Mouse (Mus musculus) neural tube, embryonic 13.5 days (tissue): ENCODE measurements around the gene Gm21981. TPM values are rescaled to one million over a fixed set of nuclear protein-coding genes. Genes with fewer than 3 reads are reported as not detected.

Experiments used
- ATAC-seq: fragments of 200-750 bp; cut with Nextera tagmentation; 2 replicates; pipeline ENCODE4 v1.8.0; 2017; ENCODE audit warnings: low read depth, mild to moderate bottlenecking, moderate TSS enrichment, moderate library complexity
- H3K27ac ChIP-seq: fragments of 300-500 bp; sonication (generic); replicated peaks from 2 replicates; pipeline ENCODE4 v1.5.1; 2015; ENCODE audit warnings: moderate library complexity, mild to moderate bottlenecking, inconsistent platforms
- H3K27me3 ChIP-seq: fragments of 300-500 bp; sonication (generic); 2 replicates; pipeline ENCODE4 v1.6.1; 2015; ENCODE audit warnings: mild to moderate bottlenecking, inconsistent platforms
- H3K36me3 ChIP-seq: fragments of 300-500 bp; sonication (generic); 2 replicates; pipeline ENCODE4 v1.6.1; 2015; ENCODE audit warnings: mild to moderate bottlenecking, inconsistent platforms
- H3K4me1 ChIP-seq: fragments of 300-500 bp; sonication (generic); replicated peaks from 2 replicates; pipeline ENCODE4 v1.6.1; 2015; ENCODE audit warnings: inconsistent platforms
- H3K4me2 ChIP-seq: fragments of 300-500 bp; sonication (generic); 2 replicates; pipeline ENCODE4 v1.6.1; 2015; ENCODE audit warnings: inconsistent platforms, mild to moderate bottlenecking, moderate library complexity
- H3K4me3 ChIP-seq: fragments of 300-500 bp; sonication (generic); 2 replicates; pipeline ENCODE4 v1.5.1; 2015; ENCODE audit warnings: mild to moderate bottlenecking, inconsistent platforms
- H3K9ac ChIP-seq: fragments of 300-500 bp; sonication (generic); 2 replicates; pipeline ENCODE4 v1.6.1; 2015; ENCODE audit warnings: moderate library complexity, mild to moderate bottlenecking, inconsistent platforms
- H3K9me3 ChIP-seq: fragments of 300-500 bp; sonication (generic); 2 replicates; pipeline ENCODE4 v1.6.1; 2016; ENCODE audit warnings: inconsistent platforms
- WGBS: fragments of 180-500 bp; shearing (Covaris S2); methylation state at CpG from one replicate; pipeline ENCODE4 v1.1.7; 2015; 5-methylcytosine and 5-hydroxymethylcytosine counted together
- polyA plus RNA-seq: library from polyadenylated mRNA; unstranded; fragments of >200 nt; fragmentation: Nextera tagmentation; extraction: Ambion mirVana; gene quantifications from 2 replicates; pipeline ENCODE4 v1.2.1, GENCODE M21; 2015

Gene Gm21981
- 0.38 and 0.83 TPM in 2 replicates for polyA plus RNA-seq

DNA sequence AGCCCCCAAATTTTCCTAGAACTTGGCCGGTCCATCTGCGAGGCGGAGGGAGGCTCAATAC, at the start of gene Gm21981:
TSS of gene Gm21981 (minus strand) at position 14 of the 61 bp plus-strand sequence.
- 0% methylated on average over 3 of the region's 3 CpGs for WGBS

GRCm38 (mm10) chr17:47742991-47743734, 48.9 kb upstream of the Gm21981 start:
- H3K36me3 ChIP-seq: no peaks in the 10 kb centered on the region
- H3K9ac ChIP-seq: no peak overlapping the region
- no peak overlapping the region for H3K4me2 ChIP-seq
- H3K27ac ChIP-seq: no peak overlapping the region
- peaks cover 17% of the 10 kb centered on the region for H3K4me1 ChIP-seq
- ATAC-seq: no peak
- WGBS: 39% methylated on average over 16 of the region's 16 CpGs
- H3K9me3 ChIP-seq: no peaks in the 10 kb centered on the region
- no peak overlapping the region for H3K4me3 ChIP-seq
- peaks cover 32% of the 10 kb centered on the region for H3K27me3 ChIP-seq

More for the DNA sequence above, at the start of gene Gm21981:
- Histone ChIP-seq H3K36me3 (peaks cover 9% of the 10 kb centered on the region; the same call in 1 of the 2 replicates), H3K4me2 (peak within 1 kb of the TSS; percentile 79), H3K9ac (peak within 1 kb of the TSS; percentile 87), H3K27me3 (no peaks in the 10 kb centered on the region; the same call in 1 of the 2 replicates), H3K4me1 (peaks cover 25% of the 10 kb centered on the region), H3K4me3 (peak within 1 kb of the TSS; percentile 71), H3K27ac (peak within 1 kb of the TSS; percentile 78), H3K9me3 (no peaks in the 10 kb centered on the region)
- no peak for ATAC-seq

DNA sequence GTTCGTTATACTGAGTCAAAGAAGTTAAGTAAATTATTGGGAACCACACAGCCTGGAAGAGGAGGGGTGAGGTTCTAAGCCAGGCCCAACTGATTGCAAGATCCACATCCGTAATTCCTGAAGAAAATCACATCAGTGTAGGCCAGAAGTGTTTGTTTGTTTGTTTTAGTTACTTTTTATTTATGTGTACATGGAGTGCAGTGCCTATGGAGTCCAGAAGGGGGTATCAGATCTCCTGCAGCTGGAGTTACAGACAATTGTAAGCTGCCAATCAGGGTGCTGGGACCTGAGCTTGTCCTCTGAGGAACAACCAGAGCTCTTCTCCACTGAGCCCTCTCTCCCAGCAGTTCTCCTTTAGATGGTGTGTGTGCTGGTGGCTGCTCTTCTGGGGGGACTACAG, 45.9 kb upstream of the Gm21981 start:
- Histone ChIP-seq H3K27me3 (peaks cover 44% of the 10 kb centered on the region), H3K4me1 (peaks cover 30% of the 10 kb centered on the region), H3K36me3 (no peaks in the 10 kb centered on the region), H3K4me2 (no peak overlapping the region), H3K9ac (no peak overlapping the region), H3K9me3 (no peaks in the 10 kb centered on the region), H3K4me3 (no peak overlapping the region), H3K27ac (no peak overlapping the region)
- 49% methylated on average over 2 of the region's 2 CpGs for WGBS
- no peak for ATAC-seq

GRCm38 (mm10) chr17:47738879-47739798, 44.9 kb upstream of the Gm21981 start:
- peaks cover 30% of the 10 kb centered on the region for H3K4me1 ChIP-seq
- WGBS: 3% methylated on average over 20 of the region's 20 CpGs
- H3K9ac ChIP-seq: peak overlapping the region; percentile 69
- no peak overlapping the region for H3K27ac ChIP-seq
- no peaks in the 10 kb centered on the region for H3K36me3 ChIP-seq
- peak overlapping the region; percentile 56 for H3K4me3 ChIP-seq
- no peaks in the 10 kb centered on the region for H3K9me3 ChIP-seq
- ATAC-seq: no peak
- H3K4me2 ChIP-seq: peak overlapping the region; percentile 75
- H3K27me3 ChIP-seq: peaks cover 44% of the 10 kb centered on the region

GRCm38 (mm10) chr17:47738066-47738878, 44.0 kb upstream of the Gm21981 start:
- Histone ChIP-seq H3K9me3 (no peaks in the 10 kb centered on the region), H3K4me2 (peak overlapping the region; percentile 75), H3K9ac (peak overlapping the region; percentile 69), H3K4me3 (peak overlapping the region; percentile 56), H3K27ac (peak overlapping the region; percentile 28; the same call in 1 of the 2 replicates), H3K4me1 (peaks cover 30% of the 10 kb centered on the region), H3K36me3 (no peaks in the 10 kb centered on the region), H3K27me3 (peaks cover 44% of the 10 kb centered on the region)
- WGBS: 2% methylated on average over 52 of the region's 61 CpGs
- ATAC-seq: peak; percentile 13

GRCm38 (mm10) chr17:47737271-47738065, 43.2 kb upstream of the Gm21981 start:
- Histone ChIP-seq H3K4me3 (peak overlapping the region; percentile 56), H3K4me2 (peak overlapping the region; percentile 75), H3K27ac (peak overlapping the region; percentile 28; the same call in 1 of the 2 replicates), H3K36me3 (no peaks in the 10 kb centered on the region), H3K9ac (peak overlapping the region; percentile 69), H3K9me3 (no peaks in the 10 kb centered on the region), H3K27me3 (peaks cover 44% of the 10 kb centered on the region), H3K4me1 (peaks cover 30% of the 10 kb centered on the region)
- 1% methylated on average over 51 of the region's 60 CpGs for WGBS
- peak; percentile 84 for ATAC-seq

- Histone ChIP-seq H3K4me2 (peak within 1 kb of the TSS; percentile 75), H3K27ac (0 out of 2 replicates have a peak within 1 kb of the TSS, but pooled peaks have one; percentile 28), H3K4me1 (peaks cover 30% of the 10 kb centered on the region), H3K9me3 (no peaks in the 10 kb centered on the region), H3K27me3 (peaks cover 43% of the 10 kb centered on the region), H3K9ac (peak within 1 kb of the TSS; percentile 69), H3K4me3 (peak within 1 kb of the TSS; percentile 56), H3K36me3 (no peaks in the 10 kb centered on the region)
- peak; percentile 82 for ATAC-seq
- WGBS: under 1% methylated on average over 46 of the region's 47 CpGs
These were observed 42.6 kb upstream of the Gm21981 start, which contains the start of gene Tfeb for GRCm38 (mm10) chr17:47736856-47737255. Gene Tfeb, plus strand, starts transcription at chr17:47737030.

- H3K9ac ChIP-seq: no peak overlapping the region
- H3K27me3 ChIP-seq: peaks cover 34% of the 10 kb centered on the region
- no peak for ATAC-seq
- no peak overlapping the region for H3K4me3 ChIP-seq
- H3K27ac ChIP-seq: no peak overlapping the region
- no peaks in the 10 kb centered on the region for H3K9me3 ChIP-seq
- H3K4me2 ChIP-seq: no peak overlapping the region
- H3K36me3 ChIP-seq: no peaks in the 10 kb centered on the region
- 71% methylated on average over 14 of the region's 14 CpGs for WGBS
- H3K4me1 ChIP-seq: peaks cover 30% of the 10 kb centered on the region
These were observed 41.4 kb upstream of the Gm21981 start for GRCm38 (mm10) chr17:47735553-47736100.

GRCm38 (mm10) chr17:47730633-47731575, 36.6 kb upstream of the Gm21981 start:
- WGBS: 56% methylated on average over 24 of the region's 24 CpGs
- H3K36me3 ChIP-seq: no peaks in the 10 kb centered on the region
- no peaks in the 10 kb centered on the region for H3K4me1 ChIP-seq
- H3K9ac ChIP-seq: no peak overlapping the region
- H3K4me2 ChIP-seq: no peak overlapping the region
- H3K27ac ChIP-seq: no peak overlapping the region
- no peaks in the 10 kb centered on the region for H3K9me3 ChIP-seq
- ATAC-seq: no peak
- no peaks in the 10 kb centered on the region; the same call in 1 of the 2 replicates for H3K27me3 ChIP-seq
- no peak overlapping the region for H3K4me3 ChIP-seq

DNA sequence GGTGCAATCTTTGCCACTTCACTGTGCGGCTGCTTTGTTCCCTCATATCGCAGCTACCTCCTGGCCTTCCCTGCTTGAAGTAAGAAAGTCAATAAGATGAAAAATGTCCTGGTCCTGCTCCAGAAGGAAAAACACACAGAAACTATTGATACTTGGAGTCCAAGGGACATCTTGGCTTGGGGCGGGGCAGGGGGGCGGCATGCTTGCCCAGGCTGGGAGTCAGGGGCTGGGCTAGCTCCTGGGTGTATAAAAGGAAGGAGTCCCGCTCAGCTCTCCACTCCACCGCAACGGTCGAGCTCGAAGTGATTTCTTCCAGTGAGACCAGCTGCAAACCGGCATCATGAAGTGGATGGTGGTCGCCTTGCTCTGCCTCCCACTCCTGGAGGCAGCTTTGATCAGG, 32.3 kb upstream of the Gm21981 start, which contains the start of gene Pgc:
TSS of gene Pgc (plus strand) at position 277 of the 400 bp plus-strand sequence.
- no peak for ATAC-seq
- Histone ChIP-seq H3K9ac (no peak within 1 kb of the TSS), H3K4me2 (no peak within 1 kb of the TSS), H3K4me3 (no peak within 1 kb of the TSS), H3K27me3 (no peaks in the 10 kb centered on the region; the same call in 1 of the 2 replicates), H3K36me3 (no peaks in the 10 kb centered on the region), H3K9me3 (no peaks in the 10 kb centered on the region), H3K4me1 (no peaks in the 10 kb centered on the region), H3K27ac (no peak within 1 kb of the TSS)
- 71% methylated on average over 11 of the region's 11 CpGs for WGBS
